Mouse (Mus musculus): Measurements from ENCODE around the gene Mast4. TPM values are rescaled to one million over a fixed set of nuclear protein-coding genes. Genes with fewer than 3 reads are reported as not detected.

Mast4 gene
- total and polyA plus RNA-seq, 3 experiments, result 8.5 to 33.1 (median 23.6) TPM

DNA sequence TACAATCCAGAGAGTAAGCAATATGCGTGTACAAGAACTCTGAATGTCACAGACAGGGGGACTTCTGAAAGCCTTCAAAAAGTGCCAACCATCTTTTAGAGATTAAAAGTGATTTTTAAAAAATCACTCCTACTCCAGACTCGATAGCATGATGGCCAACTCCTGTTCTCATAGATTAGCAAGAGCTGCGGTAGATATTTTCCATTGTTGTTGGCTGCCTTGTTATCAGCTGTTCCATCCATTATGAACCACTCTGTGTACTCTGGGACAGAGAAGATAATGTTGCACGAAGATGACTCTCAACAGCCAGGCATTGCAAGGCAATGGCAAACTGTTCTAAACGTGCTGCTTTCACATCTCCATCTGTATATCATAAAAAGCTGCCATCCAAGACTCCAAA, 360.4 kb downstream of the Mast4 start:
- no peak for DNase-seq
- no peak overlapping the region for H3K9ac ChIP-seq (ENCODE audit: low read depth, low read length)
- peaks cover 4% of the 10 kb centered on the region for H3K4me1 ChIP-seq (ENCODE audit: control insufficient read depth, insufficient read depth, low read length)
- intact Hi-C loops (cut with DNase I), result no loop called here
- H3K36me3 ChIP-seq (ENCODE audit: control insufficient read depth, insufficient read depth, low read length), result no peaks in the 10 kb centered on the region
- no peak overlapping the region for H3K4me3 ChIP-seq
- no peaks in the 10 kb centered on the region for H3K27me3 ChIP-seq (ENCODE audit: control insufficient read depth, insufficient read depth, low read length)
- no peak overlapping the region for H3K27ac ChIP-seq
- no peak for TF ChIP-seq POLR2A (IDR thresholded peaks at IDR 0.05; ENCODE audit: insufficient read depth, low read depth, low read length)
- TF ChIP-seq EP300 (IDR thresholded peaks at IDR 0.05; ENCODE audit: insufficient read depth, low read depth, low read length), result no peak
- no peak for TF ChIP-seq CTCF (IDR thresholded peaks at IDR 0.05)
- 59% methylated on average over 5 of the region's 5 CpGs for WGBS
- no peaks in the 10 kb centered on the region for H3K79me2 ChIP-seq (replicated peaks; ENCODE audit: control insufficient read depth, insufficient read depth, low read length)

DNA sequence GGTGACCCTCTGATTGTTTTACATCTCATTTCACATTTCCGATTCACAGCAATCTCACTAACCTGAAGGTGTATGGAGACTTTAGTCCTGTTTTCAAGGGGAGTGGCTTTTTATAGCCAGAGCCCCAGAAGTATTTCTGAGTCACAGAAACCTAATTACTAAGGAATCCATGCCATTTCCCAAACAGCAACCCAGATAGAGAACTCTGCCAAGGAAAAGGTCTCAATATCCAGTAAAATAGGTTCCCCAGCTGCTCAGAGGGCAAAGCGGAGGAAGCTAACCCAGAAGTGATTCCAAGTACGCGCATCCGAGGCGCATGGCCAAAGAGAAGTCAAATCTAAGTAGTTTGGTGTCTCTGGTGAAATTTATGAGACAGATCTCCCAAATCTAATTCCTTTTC, 370.8 kb downstream of the Mast4 start:
- Histone ChIP-seq H3K79me2 (replicated peaks; ENCODE audit: control insufficient read depth, insufficient read depth, low read length) (no peaks in the 10 kb centered on the region), H3K9ac (ENCODE audit: low read depth, low read length) (no peak overlapping the region), H3K4me1 (ENCODE audit: control insufficient read depth, insufficient read depth, low read length) (peaks cover 2% of the 10 kb centered on the region; the same call in 1 of the 2 replicates), H3K27me3 (ENCODE audit: control insufficient read depth, insufficient read depth, low read length) (no peaks in the 10 kb centered on the region), H3K36me3 (ENCODE audit: control insufficient read depth, insufficient read depth, low read length) (no peaks in the 10 kb centered on the region), H3K4me3 (no peak overlapping the region), H3K27ac (no peak overlapping the region)
- TF ChIP-seq POLR2A (IDR thresholded peaks at IDR 0.05; ENCODE audit: insufficient read depth, low read depth, low read length), result no peak
- intact Hi-C loops (cut with DNase I), result no loop called here
- WGBS, result 85% methylated on average over 6 of the region's 6 CpGs
- DNase-seq, result no peak

DNA sequence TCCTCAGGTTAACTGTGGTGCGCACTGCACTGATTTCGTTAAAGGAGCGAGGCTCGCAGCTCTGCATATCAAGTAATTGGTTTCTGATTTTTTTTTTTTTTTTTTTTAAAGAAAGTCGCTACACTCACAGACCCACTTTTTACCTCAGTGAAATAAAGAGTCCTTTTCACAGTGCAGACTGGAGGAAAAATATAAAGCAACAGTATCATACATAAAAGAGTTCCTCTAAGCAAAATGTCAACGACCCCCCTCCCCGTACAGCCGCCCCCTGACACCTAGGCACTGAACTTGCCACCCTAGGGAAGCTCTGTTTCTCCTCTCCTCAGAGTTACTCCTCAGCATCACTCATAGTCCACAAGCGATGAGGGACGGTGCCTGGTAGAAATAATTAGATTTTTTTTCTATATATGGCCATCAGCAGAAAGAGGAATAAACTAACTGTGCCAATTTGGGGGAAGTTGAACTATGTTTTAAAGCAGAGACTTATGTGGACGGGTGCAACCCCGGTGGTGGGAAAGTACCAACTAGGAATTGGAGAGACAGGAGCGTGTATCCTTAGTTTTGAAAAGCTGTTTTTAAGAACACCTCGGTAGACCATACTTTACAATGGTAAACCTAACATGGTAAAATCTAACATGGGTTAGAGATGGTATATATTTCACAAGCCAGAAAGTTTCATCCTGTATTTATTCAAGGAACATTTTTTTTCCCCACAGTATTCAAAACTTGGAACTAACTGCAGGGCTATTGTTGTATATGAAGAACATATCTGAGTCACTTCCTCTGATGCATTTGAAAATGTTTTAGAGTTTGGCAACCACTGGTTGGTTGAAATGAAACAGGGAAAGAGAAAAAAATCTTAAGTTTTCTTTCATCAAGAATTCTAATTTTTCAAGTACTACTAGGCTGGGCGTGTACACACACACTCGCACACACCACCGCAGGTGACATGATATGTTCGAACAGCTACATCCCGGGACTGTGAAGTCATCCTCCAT, 375.7 kb downstream of the Mast4 start:
- Histone ChIP-seq H3K79me2 (replicated peaks; ENCODE audit: control insufficient read depth, insufficient read depth, low read length) (0 out of 2 replicates have a peak, but pooled peaks cover 2% of the 10 kb centered on the region), H3K36me3 (ENCODE audit: control insufficient read depth, insufficient read depth, low read length) (peaks cover 3% of the 10 kb centered on the region; the same call in 1 of the 2 replicates), H3K27ac (peak overlapping the region; percentile 7; the same call in 1 of the 2 replicates), H3K27me3 (ENCODE audit: control insufficient read depth, insufficient read depth, low read length) (no peaks in the 10 kb centered on the region), H3K9ac (ENCODE audit: low read depth, low read length) (peak overlapping the region; percentile 51), H3K4me1 (ENCODE audit: control insufficient read depth, insufficient read depth, low read length) (peaks cover 3% of the 10 kb centered on the region), H3K4me3 (peak overlapping the region; percentile 48)
- no peak for DNase-seq
- TF ChIP-seq POLR2A (IDR thresholded peaks at IDR 0.05; ENCODE audit: insufficient read depth, low read depth, low read length), result no peak
- no peak for TF ChIP-seq CTCF (IDR thresholded peaks at IDR 0.05)
- no peak for TF ChIP-seq EP300 (IDR thresholded peaks at IDR 0.05; ENCODE audit: insufficient read depth, low read depth, low read length)
- intact Hi-C loops (cut with DNase I), result no loop called here
- 35% methylated on average over 19 of the region's 19 CpGs for WGBS

DNA sequence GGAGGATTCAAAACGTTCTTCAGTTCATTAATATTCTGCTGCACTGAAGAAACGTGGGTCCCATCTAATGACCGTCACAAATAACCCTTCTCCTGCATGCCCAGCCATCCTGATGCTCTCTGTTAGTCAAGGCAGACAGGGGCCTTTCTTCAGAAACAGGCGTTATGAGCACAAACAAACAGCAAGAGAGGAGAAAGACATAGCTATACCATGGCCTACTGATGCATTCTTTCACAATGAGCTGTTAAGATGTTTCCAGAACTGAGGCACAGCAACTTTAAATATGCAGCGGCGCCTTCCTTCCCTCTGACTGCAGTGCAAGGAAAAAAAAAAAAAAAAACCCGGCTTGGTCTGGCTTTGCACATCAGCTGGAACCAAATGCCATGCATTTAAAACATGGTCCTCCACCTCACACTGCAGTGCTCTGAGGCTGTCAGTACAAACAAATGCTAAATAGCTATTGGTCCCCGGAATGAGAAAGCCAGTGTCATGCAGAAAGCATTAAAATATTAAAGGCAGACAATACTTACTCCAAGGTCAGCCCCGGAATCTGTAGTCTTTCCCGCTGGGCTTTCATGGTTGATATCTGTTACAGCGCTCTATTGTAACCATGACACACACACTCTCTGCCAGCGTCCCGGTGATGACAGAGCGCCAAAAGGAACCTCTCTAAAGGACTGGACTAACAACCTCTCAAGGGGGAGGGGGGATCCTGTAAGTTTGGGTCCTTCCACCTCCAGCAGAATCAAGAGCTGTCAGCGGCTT, 376.6 kb downstream of the Mast4 start:
- peak overlapping the region; percentile 48 for H3K4me3 ChIP-seq
- H3K79me2 ChIP-seq (replicated peaks; ENCODE audit: control insufficient read depth, insufficient read depth, low read length), result 0 out of 2 replicates have a peak, but pooled peaks cover 3% of the 10 kb centered on the region
- intact Hi-C loops (cut with DNase I), result no loop called here
- peaks cover 3% of the 10 kb centered on the region for H3K4me1 ChIP-seq (ENCODE audit: control insufficient read depth, insufficient read depth, low read length)
- no peaks in the 10 kb centered on the region for H3K27me3 ChIP-seq (ENCODE audit: control insufficient read depth, insufficient read depth, low read length)
- WGBS, result 5% methylated on average over 15 of the region's 15 CpGs
- DNase-seq, result peak; percentile 29 to 31
- H3K36me3 ChIP-seq (ENCODE audit: control insufficient read depth, insufficient read depth, low read length), result peaks cover 3% of the 10 kb centered on the region; the same call in 1 of the 2 replicates
- H3K9ac ChIP-seq (ENCODE audit: low read depth, low read length), result peak overlapping the region; percentile 51
- peak overlapping the region; percentile 7; the same call in 1 of the 2 replicates for H3K27ac ChIP-seq
- TF ChIP-seq EP300 (IDR thresholded peaks at IDR 0.05; ENCODE audit: insufficient read depth, low read depth, low read length) (no peak), CTCF (IDR thresholded peaks at IDR 0.05) (no peak), POLR2A (IDR thresholded peaks at IDR 0.05; ENCODE audit: insufficient read depth, low read depth, low read length) (no peak)

DNA sequence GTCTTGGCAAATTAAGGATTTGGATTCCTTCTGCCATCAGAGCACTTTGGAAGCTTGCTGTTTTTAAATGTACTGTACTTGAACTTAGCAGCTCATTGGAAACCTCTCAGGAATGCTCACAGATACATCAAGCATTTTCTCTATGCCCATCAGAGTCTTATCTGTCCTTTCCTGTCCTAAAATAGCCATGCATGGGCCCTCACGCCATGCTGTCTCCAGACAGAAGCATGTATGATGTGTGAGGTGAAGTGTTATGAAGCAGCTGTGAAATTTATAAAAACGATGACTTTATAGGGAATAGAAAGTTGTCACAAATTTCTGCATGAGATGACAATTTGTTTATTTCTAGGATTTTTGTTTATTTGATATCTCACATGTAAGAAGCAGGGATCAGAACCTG, 378.8 kb downstream of the Mast4 start:
- 0 out of 2 replicates have a peak, but pooled peaks cover 3% of the 10 kb centered on the region for H3K79me2 ChIP-seq (replicated peaks; ENCODE audit: control insufficient read depth, insufficient read depth, low read length)
- peaks cover 3% of the 10 kb centered on the region for H3K4me1 ChIP-seq (ENCODE audit: control insufficient read depth, insufficient read depth, low read length)
- H3K27ac ChIP-seq, result no peak overlapping the region; the same call in 1 of the 2 replicates
- no peaks in the 10 kb centered on the region for H3K27me3 ChIP-seq (ENCODE audit: control insufficient read depth, insufficient read depth, low read length)
- TF ChIP-seq CTCF (IDR thresholded peaks at IDR 0.05) (no peak), POLR2A (IDR thresholded peaks at IDR 0.05; ENCODE audit: insufficient read depth, low read depth, low read length) (no peak), EP300 (IDR thresholded peaks at IDR 0.05; ENCODE audit: insufficient read depth, low read depth, low read length) (no peak)
- no peak overlapping the region for H3K4me3 ChIP-seq
- peaks cover 3% of the 10 kb centered on the region; the same call in 1 of the 2 replicates for H3K36me3 ChIP-seq (ENCODE audit: control insufficient read depth, insufficient read depth, low read length)
- H3K9ac ChIP-seq (ENCODE audit: low read depth, low read length), result no peak overlapping the region
- WGBS, result 47% methylated on average over 2 of the region's 2 CpGs
- no peak for DNase-seq
- intact Hi-C loops (cut with DNase I), result no loop called here

Data from heart, adult 2 months (tissue).